Mouse (Mus musculus) cerebellum, postnatal 10 days (tissue): ENCODE measurements around the gene Cntn4.

Experiments
- DNase-seq, 2 experiments: peaks; one replicate each; pipeline ENCODE4 v3.0.0; 2021; ENCODE audit warnings: mixed read lengths in 2 of 2

The Cntn4 gene

DNA sequence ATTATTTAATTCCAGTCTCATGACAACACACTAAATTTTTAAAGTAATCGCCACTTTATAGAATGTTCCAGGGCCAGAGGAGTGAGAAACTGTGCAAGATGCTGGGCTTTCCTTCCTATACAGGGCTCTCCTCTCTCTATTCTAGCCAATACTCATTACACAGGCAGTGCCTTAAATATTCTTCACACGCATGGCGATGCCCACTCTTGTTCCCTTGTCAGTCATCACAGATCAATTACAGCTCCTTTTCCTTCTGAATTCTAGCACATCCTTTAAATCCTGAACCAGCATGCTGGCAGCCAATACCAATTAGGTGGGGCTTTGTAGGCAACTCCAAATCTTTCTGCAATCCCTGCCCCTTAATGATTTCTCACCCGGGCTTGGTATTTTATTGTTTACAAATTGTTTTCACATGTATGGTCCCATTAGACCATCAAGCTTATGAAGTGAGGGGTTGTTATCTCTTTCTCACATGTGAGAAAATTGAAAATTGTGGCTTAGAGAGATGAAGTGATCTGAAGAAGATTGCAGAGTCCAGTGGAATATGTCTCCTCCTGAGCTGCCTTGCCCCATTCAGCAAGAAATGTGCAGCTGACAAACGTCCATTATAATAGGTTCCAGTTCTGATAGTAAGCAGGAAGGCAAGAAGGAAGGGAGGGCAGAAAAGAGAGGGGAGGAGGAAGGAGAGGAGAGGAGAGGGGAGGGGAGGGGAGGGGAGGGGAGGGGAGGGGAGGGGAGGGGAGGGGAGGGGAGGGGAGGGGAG lies 789.0 kb downstream of the Cntn4 start:
- no peak for DNase-seq

DNA sequence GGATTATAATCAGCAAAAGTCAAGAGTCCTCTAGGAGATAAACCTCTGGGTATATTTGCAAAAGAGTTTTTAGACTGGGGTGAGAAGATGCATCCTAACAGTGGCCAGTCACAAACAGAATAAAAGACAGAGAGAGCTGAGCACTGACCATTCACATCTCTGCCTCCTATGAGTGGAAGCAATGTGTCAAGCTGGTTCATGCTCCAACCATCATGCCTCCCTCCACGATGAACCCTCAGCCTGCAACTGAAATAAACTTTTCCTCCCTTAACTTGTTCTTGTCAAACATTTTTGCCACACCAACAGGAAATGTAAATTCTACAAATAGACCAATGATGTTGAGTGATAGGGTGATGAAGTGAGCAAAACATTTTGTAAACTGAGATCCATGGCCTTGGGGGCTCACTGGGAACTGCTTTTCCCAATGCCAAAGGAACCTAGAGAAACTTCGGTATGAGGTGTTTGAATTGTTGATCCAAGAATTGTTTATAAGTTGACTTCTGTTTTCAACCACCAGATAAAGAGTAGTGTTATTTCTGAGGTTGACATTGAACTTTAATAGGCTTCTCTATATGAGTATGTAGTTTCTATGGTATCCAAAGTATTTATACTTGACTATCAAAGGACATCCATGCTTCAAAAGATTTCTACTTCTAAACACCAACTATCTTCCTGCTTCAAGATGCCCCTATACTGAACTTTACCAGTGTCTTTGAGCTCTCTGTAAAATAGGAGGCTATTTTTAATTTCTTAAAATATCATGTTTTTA lies 794.6 kb downstream of the Cntn4 start:
- DNase-seq, result no peak

DNA sequence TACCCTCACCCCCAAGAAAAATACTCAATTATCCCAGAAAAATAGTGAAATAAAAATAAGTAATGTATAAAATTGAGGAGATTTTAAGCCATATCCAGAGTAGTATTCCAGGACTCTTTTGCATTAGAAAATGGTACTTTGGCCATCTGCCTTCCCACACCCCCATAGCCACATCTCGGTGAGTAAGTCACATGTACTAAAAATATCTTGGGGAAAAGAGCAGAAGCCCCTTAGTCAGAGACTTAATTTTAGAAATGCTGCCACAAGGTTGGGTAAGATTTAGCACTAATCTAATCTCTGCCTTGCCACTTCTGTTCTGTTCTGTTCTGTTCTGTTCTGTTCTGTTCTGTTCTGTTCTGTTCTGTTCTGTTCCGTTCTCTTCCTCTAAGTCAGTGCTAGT lies 796.4 kb downstream of the Cntn4 start:
- no peak for DNase-seq

DNA sequence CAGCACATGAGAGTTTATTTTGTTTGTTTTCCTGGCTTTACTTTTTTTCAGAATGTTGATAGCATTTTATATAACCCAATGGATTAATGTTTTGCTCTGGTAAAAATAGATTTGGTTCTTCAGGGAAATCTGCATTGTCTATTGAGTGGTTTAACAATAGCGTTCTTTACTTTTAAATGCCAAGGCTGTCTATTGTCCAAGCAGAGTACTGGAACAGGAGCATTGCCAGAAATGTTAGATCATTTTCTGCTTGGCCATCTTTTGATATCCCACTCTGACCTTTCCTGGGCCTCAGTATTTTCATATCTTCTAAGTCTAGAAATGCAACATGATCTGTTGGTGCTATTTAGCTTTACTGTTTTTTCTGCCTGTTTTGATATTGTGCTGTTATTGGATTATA lies 804.1 kb downstream of the Cntn4 start:
- DNase-seq, result no peak

DNA sequence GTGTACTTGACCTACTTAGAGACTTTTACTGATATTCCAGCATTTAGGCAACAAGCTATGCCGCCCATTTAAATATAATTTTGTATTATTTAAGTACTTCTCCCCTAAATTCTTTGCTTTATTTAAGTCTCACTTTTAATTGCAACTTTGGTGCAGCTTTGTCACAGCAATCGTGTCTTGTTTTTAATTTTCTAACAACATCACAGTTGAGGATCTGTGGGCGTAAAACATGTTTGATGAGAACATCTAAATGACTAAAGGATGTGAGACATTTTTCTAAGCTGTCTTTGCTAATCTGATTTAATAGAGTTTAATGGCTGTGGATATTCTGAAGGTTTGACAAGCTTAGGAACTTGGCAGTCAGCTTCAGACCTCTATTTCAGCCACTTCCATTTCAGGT lies 818.8 kb downstream of the Cntn4 start:
- DNase-seq, result no peak

DNA sequence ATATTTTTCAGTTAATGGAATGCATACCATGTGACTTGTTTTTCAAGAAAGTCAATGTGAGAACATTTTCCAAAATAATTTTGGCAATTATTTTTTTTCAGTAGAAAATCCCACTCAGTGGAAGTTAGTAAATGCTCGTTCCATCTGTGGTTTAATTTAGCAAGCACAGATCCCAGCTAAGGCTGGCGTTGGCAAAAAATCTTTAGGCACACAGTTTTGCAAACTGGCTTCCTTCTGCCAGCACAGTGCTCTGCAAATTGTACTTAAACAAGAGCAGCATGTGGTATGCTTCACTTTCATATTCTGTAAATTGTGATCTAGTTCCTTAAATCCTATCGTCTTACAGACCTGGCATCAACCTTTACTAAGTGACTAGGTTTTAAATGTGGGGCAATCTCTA lies 821.7 kb downstream of the Cntn4 start:
- no peak for DNase-seq

DNA sequence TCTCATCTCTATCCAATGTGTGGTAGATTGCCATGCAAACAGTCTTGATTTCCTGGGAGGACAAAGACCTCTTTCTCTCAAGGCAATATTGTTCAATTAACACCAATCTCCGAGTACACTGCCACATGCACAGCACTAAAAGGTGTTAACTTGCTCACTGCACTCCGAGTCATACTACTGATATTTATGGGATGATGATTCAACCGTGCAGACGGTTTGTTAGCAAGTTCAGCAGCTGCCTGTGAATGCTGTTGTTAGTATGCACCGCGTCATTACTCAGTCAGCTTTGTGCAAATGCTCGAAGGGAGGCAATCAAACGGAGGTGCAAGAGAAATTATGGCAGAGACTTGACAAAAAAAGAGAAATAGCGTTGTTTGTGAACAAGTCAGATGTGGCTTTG lies 826.5 kb downstream of the Cntn4 start:
- no peak for DNase-seq

DNA sequence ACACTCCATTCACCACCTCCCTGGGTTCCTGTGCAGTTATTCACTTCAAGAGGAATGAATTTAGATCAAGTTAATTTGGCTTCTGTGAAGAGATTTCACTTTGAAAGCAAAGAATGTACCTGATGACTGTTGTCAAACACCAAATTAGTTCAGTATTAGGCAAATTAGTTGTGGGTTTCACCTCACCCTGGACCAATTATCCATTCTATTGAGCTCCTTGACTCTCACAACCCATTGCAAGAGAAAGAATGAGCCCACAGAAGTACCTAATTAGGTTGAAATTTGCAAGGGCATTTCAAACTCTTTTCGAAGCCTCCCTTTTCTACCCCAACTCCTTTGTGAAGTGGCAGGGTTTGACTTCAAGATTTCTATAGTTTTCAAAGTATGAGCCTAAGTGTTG lies 842.9 kb downstream of the Cntn4 start:
- no peak for DNase-seq

DNA sequence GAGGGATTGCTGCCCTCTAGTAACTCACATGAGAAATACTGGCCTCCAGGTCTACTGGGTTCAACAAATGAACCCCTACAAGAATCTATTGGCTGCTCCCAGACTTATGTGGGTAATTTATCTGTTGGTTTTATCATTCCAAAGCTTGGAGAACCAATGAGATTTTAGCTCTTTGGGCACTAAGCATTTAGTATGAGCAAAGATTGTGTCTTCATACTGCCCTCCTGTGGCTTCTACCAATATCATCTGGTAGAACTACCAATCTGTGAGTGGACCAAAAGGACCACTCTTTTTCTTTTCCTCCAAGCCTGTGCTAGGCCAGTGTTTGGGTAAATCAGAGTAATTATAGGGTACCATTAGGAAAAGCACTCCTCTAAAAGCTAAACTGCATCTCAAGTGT lies 866.0 kb downstream of the Cntn4 start:
- no peak for DNase-seq

DNA sequence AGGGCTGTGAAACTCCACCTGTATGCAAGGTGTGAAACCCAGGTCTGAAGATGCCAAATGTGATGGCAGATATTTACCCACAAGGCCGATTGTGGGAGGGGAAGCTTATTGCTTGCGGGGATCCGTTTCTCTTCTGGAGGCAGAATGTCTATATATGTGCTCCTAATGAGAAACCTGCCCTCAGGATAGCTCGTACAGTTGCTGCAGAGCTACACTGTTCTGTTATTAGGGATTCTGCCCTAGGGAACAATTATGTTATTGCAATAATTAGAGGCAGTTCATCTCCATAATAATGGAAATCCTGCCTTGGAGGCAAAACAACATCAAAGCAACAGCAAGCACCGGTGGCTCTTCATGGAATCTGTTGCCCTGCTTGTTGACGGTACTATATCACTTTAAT lies 884.2 kb downstream of the Cntn4 start:
- DNase-seq, result no peak

DNA sequence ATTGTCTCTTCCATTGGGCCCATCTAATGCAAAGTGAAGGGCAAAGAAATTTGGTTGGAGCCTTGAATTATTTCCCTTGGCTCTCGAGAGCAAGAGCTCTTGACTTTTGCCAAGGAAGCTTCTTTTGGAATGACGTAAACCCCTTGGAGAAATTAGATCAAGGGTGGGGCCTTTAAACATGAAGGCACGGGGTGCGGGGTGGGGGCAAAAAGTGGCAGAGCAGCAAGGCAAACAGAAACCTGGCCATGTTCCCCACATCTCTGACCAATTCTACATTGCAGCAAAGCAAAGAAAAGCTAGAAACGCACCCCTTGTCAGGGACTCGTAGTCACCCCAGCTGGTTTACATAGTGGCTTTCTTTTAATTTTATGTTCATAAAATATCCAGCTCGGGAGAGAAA lies 887.9 kb downstream of the Cntn4 start:
- no peak for DNase-seq

DNA sequence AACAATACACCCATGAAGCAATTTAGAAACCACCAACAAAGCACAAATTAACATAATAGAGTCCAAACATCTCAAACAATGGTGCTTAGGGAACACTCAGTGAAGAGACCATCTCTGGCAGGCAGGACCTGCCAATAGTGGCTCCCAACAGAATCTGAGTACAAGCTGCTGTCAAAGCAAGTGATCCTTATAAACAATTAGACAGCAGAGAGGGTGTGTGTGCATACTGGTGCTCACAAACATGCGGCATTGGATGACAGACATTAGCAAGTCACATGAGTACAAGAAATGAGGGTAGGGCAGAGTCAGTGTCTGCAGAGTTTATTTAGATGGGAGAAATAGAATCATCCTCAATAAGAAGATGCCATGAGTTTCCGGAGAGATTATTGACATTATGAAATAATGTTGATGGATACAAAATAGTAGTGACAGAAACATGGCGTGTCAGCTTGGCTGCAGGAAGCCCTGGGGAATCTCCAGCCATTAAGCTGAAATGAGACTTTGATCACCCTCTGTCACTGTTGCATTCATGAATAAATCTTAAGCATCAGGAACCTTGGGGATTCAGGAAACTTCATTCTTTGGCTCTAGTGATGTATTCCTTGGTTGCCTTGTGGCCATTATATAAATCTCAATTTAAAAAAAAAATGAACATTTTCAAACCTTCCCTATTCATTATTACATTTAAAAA lies 888.5 kb downstream of the Cntn4 start:
- no peak for DNase-seq

DNA sequence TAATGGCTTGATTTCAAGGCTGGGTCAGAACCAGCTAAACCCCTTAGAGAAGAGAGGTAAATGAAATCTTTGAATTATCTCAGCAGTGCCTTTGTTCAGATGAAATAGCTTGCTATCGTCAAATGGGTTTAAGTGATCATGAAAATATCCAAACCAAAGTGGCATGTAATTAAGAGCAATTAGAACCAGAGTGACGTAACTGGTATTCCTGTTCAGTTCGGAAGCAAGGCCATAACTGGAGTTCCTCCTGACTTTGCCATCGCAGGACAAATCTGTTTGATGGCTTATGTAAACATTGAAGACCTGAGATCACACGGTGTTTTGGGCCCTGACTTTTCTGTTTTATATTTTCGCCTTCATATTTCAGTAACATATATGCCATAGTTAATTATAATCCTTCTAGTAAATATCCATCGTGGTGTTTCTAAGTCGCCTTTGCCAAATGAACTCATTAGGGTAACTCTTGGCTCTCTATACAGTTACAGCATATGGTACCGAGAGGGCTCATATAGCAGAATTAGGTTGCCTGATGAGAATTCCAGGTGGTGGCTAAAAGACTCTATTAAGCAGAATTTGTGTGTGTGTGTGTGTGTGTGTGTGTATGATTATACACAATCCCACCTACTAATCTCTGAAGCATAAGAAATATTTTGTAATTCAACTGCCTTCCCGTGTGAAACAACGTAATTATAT lies 889.6 kb downstream of the Cntn4 start:
- peak; percentile 38 to 40 for DNase-seq

DNA sequence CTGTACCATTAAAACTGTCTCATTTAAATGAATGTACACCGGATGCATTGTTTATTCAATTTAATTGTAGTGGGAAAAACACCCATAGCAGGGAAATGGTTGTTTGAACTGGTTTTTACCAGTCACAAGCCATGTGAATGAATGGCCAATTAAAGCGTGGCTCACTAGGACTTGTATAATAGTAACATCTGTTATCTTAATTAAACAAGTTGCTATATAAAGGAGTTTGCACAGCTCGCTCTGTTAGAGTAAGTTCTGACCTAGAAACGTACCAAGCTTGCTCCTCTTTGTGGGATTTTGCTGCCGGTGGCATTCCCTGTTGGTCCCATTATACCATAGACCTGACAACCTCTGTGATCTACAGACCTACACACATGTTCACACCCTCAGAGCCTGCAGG lies 902.7 kb downstream of the Cntn4 start:
- DNase-seq, result no peak

DNA sequence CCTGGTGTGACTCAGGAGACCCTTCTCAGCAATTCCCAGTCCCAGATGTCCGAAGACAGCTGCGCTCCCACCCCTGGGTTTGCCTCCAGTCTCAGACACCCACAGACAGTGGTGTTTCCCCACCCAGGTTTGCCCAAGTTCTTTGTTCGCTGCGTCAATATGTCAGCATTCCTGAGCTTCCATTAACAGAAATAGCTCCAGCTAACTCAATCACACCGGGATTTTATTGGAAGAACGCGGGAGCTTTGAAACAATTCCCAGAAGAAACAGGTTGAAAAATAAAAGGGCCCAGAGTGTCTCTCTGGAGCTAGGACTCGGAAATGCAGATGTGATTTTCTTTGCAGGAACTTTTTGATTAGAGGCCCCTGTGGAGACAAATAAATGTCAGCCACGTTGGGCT lies 916.3 kb downstream of the Cntn4 start:
- DNase-seq, result no peak

DNA sequence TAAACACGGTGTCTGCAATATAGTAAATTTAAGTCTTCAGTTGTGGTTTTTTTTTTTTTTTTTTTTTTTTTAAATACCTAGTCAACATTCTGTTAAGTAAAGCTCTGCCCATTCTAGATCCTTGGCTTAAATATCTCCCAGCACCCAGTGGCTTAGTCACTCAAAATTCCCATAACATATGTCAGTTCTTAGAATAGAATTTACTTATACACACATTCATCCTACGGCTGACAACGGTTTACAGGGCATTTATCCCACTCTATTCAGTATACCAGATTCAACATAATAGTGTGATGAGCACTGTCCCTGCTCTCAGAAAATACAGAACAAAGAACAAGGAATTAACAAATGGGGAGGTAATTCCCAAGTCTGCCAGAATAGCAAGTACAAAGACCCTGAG lies 939.6 kb downstream of the Cntn4 start:
- DNase-seq, result no peak

DNA sequence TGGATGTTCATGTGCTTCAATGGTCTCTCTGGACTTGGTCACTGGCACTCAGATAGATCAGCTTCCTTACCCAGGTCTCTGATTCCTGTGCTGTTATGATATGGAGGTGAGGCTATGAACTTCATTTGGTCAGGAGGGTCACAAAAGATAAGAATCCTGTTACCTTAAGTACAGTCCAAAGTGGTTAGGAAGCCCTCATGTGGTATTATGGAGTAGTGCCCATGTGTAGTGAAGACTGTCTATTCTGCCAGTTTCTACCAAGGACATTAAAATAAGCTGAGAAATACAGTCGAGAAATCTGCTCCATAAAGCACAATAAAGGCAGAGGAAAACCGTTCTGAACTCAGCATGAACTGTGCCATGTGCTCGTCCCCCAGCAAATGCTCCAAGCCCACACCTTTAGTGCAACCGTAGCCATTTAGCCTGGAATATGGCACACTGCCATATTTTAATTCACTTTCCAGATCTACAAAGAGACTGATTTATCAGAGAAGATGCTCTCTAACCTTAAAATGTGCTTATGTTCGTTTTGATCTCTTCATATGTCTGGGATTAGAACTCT lies 943.8 kb downstream of the Cntn4 start:
- peak; percentile 17 to 34 for DNase-seq

DNA sequence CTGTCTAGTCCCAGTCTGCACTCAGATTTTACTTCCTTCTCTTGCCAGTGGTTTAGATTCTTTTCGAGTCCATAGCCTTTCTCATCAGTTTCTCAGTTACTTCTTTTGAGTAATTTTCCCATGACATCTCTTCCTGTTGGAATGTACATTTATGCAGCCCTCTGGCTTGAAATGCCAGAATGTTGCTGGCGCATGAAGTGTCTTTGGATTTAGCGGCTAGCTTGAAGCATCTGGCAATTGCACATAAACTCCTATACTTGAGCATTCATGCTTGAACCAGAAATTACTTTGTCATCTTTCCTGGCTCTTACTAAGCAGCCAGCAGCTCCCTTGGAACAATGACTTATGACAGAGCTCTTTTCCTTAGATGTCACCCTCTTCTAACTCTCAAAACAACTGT lies 965.6 kb downstream of the Cntn4 start:
- DNase-seq, result no peak

DNA sequence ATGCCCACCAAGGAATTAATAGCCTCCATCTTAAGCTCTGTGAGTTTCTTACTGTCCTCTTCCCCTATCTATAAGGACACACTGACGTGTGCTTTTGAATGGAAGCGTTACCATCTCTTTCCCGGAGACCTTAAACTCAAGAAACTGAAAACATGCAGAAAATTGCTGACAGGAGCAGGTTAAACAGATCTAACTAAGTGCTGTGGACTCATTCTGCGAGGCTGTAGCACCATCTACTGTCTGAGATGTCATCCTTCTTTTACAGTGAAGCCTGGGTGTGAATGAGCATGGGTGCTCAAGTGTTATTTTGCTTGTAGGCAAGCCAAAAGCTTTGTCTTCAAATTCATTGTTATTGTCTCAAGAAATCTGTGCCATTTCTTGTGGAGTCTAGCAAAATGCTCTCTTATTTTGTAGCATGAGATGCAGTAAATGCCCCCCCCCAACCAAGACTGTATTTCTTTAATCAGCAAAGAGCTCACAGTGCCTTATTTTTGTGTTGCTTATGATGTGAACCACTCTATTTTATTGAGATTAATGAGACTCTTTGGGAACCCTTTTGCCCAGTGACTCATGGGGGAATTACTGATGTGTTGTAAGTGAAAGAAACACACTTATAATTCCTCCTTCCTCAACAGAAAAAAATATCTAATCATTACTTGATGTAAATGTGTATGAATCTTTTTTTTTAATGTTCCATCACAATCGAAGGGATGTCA lies 968.2 kb downstream of the Cntn4 start:
- peak; percentile 76 to 81 for DNase-seq

DNA sequence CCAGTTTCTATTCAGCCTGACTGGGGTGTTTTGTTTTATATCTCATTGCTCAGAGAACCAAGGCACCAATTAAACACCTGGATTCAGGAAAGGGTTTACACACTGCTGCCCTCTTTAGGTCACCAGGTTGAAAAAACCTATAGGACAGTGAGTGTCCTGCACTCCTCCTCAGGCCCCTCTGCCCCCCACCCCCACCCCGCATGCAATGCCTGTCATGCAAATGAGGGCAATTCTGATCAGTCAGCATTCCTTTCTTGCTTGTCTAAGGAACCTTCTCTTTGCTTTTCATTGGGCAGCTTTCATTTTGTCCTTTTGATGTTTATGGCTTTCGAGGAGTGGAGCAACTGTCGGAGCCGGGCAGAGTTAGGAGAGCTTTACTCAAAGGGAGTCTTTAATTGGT lies 969.5 kb downstream of the Cntn4 start:
- DNase-seq, result no peak

DNA sequence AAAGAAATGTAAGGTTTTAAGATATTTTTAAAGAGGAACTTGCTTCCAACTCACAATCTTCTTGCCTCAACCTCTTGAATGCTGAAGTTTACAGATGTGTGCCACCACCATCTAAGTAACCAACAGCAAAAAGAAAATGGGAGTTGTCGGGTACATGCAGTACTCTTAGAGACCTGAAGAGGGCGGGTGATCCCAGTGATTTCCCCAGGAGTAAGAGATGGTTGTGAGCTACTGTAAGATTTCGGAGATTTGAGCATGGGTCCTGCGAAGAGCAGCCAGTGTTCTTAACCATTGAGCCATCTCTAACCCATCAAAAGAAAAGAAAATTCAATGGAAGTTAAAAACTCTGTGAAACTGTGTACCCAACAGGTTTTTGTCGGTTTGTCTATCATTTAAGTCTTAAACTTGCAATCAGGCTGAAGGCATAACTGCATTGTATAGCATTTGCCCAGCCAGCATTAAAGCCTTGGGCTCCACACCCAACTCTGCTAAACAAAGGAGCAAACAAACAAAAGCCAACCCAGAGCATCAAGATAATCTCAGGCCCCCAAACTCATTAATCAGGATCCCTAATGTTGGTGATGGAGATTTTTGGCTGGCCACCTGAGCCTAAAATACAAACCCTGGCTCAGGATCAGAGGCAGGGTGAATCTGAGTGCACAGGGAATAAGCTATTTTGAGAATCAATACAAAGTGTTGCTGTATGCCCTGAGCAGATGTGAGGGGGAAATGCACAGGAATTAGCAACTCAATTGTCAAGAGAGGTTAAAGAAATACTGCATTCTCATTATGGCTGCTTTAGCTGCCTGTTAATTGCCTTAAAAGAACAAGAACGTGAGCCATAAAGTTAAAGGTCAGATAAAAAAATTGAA lies 986.6 kb downstream of the Cntn4 start:
- peak; percentile 61 to 68 for DNase-seq
